Mouse (Mus musculus) forebrain, embryonic 11.5 days (tissue): ENCODE data around the gene Ccp110. TPM values are rescaled to one million over a fixed set of nuclear protein-coding genes. Genes with fewer than 3 reads are reported as not detected.
A peak's percentile ranks its signal among the peaks of the same experiment; 100 is the strongest.

ENCODE experiments used
- ATAC-seq: fragments of 200-750 bp; cut with Nextera tagmentation; replicated peaks from 2 replicates; pipeline ENCODE4 v1.8.0; 2017; ENCODE audit warnings: moderate TSS enrichment; ENCODE audit not compliant: low FRiP score
- DNase-seq: peaks from one replicate; pipeline ENCODE4 v3.0.0-alpha.2; 2017; ENCODE audit warnings: low spot score
- H3K27ac ChIP-seq: fragments of 300-500 bp; sonication (generic); 2 replicates; pipeline ENCODE4 v1.5.1; 2014; ENCODE audit warnings: low read depth, low read length
- H3K27me3 ChIP-seq: fragments of 300-500 bp; sonication (generic); 2 replicates; pipeline ENCODE4 v1.6.1; 2014; ENCODE audit warnings: mild to moderate bottlenecking, low read length, mixed read lengths; ENCODE audit not compliant: control insufficient read depth, insufficient read depth
- H3K36me3 ChIP-seq: fragments of 300-500 bp; sonication (generic); 2 replicates; pipeline ENCODE4 v1.6.1; 2014; ENCODE audit warnings: mild to moderate bottlenecking, low read length, moderate library complexity, mixed read lengths; ENCODE audit not compliant: control insufficient read depth, insufficient read depth
- H3K4me1 ChIP-seq: fragments of 300-500 bp; sonication (generic); replicated peaks from 2 replicates; pipeline ENCODE4 v1.6.1; 2014; ENCODE audit warnings: low read length, mixed read lengths; ENCODE audit not compliant: control insufficient read depth, insufficient read depth
- H3K4me2 ChIP-seq: fragments of 300-500 bp; sonication (generic); 2 replicates; pipeline ENCODE4 v1.6.1; 2014; ENCODE audit warnings: low read depth, mild to moderate bottlenecking, low read length, moderate library complexity, mixed read lengths; ENCODE audit not compliant: severe bottlenecking
- H3K4me3 ChIP-seq: fragments of 300-500 bp; sonication (generic); 2 replicates; pipeline ENCODE4 v1.5.1; 2014; ENCODE audit warnings: low read depth, low read length
- H3K9ac ChIP-seq: fragments of 300-500 bp; sonication (generic); 2 replicates; pipeline ENCODE4 v1.6.1; 2014; ENCODE audit warnings: low read length
- H3K9me3 ChIP-seq: fragments of 300-500 bp; sonication (generic); 2 replicates; pipeline ENCODE4 v1.6.1; 2016; ENCODE audit warnings: low read length, mixed read lengths; ENCODE audit not compliant: control insufficient read depth
- WGBS: fragments of 180-500 bp; shearing (Covaris S2); extraction: QIAGEN DNeasy Blood & Tissue Kit; methylation state at CpG from one replicate; pipeline ENCODE4 v1.1.7; 2014; 5-methylcytosine and 5-hydroxymethylcytosine counted together
- polyA plus RNA-seq: library from polyadenylated mRNA; unstranded; fragments of >200 nt; fragmentation: Nextera tagmentation; extraction: Ambion mirVana; gene quantifications from 2 replicates; pipeline ENCODE4 v1.2.1, GENCODE M21; 2014

The Ccp110 gene
- polyA plus RNA-seq: 26.8 and 28.0 TPM in 2 replicates

GRCm38 (mm10) chr7:118712228-118713173 is at the start of gene Ccp110:
Gene Ccp110, plus strand, starts transcription at chr7:118712552.
- under 1% methylated on average over 48 of the region's 48 CpGs for WGBS
- H3K4me2 ChIP-seq: peak within 1 kb of the TSS; percentile 65
- ATAC-seq: peak; percentile 97

DNA sequence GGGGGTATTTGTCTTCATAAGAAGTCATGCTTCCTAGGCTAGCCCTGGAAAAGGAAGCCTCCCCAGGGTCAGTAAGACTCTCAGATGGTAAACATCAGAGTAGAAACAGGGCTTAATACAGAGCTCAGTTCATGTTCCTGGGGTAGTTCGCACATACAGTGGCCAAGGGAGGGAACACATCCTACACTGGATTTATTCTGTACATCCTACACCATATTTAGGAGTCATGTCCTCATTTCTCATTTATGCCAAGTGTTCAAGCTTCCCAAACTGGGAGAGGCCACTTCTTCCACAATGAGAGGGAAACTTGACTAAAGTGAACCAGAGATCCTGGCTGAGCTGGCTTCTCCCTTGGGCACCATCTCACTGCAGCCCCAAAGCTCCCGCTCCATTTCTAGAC is 44.6 kb upstream of the Ccp110 start:
- Histone ChIP-seq H3K4me3 (no peak overlapping the region), H3K27ac (no peak overlapping the region), H3K9ac (no peak overlapping the region), H3K4me1 (no peaks in the 10 kb centered on the region), H3K4me2 (no peak overlapping the region), H3K36me3 (no peaks in the 10 kb centered on the region), H3K27me3 (no peaks in the 10 kb centered on the region), H3K9me3 (0 out of 2 replicates have a peak, but pooled peaks cover 6% of the 10 kb centered on the region)
- ATAC-seq (no peak), DNase-seq (no peak)
- WGBS: 96% methylated on average over 2 of the region's 2 CpGs

More at GRCm38 (mm10) chr7:118712228-118713173, at the start of gene Ccp110:
- H3K4me1 ChIP-seq: peaks cover 5% of the 10 kb centered on the region; the same call in 1 of the 2 replicates
- no peaks in the 10 kb centered on the region for H3K27me3 ChIP-seq
- H3K9me3 ChIP-seq: no peaks in the 10 kb centered on the region
- no peaks in the 10 kb centered on the region; the same call in 1 of the 2 replicates for H3K36me3 ChIP-seq
- H3K9ac ChIP-seq: peak within 1 kb of the TSS; percentile 83
- H3K27ac ChIP-seq: 0 out of 2 replicates have a peak within 1 kb of the TSS, but pooled peaks have one; percentile 31
- peak within 1 kb of the TSS; percentile 85 for H3K4me3 ChIP-seq
- DNase-seq: peak; percentile 94

- H3K36me3 ChIP-seq: no peaks in the 10 kb centered on the region
- WGBS: 70% methylated on average over 4 of the region's 4 CpGs
- ATAC-seq: no peak
- no peaks in the 10 kb centered on the region for H3K27me3 ChIP-seq
- no peaks in the 10 kb centered on the region for H3K9me3 ChIP-seq
- no peak overlapping the region for H3K9ac ChIP-seq
- H3K27ac ChIP-seq: no peak overlapping the region
- no peak overlapping the region for H3K4me3 ChIP-seq
- no peak overlapping the region for H3K4me2 ChIP-seq
- no peaks in the 10 kb centered on the region for H3K4me1 ChIP-seq
- DNase-seq: no peak
Measured at GRCm38 (mm10) chr7:118670142-118670541, 42.2 kb upstream of the Ccp110 start.

- no peak overlapping the region for H3K4me3 ChIP-seq
- H3K27ac ChIP-seq: no peak overlapping the region
- no peaks in the 10 kb centered on the region for H3K36me3 ChIP-seq
- no peaks in the 10 kb centered on the region for H3K4me1 ChIP-seq
- H3K27me3 ChIP-seq: no peaks in the 10 kb centered on the region
- WGBS: 86% methylated on average over 4 of the region's 4 CpGs
- no peak overlapping the region for H3K4me2 ChIP-seq
- H3K9me3 ChIP-seq: no peaks in the 10 kb centered on the region
- DNase-seq: no peak
- H3K9ac ChIP-seq: no peak overlapping the region
- no peak for ATAC-seq
Measured at GRCm38 (mm10) chr7:118676826-118677225, 35.5 kb upstream of the Ccp110 start.

DNA sequence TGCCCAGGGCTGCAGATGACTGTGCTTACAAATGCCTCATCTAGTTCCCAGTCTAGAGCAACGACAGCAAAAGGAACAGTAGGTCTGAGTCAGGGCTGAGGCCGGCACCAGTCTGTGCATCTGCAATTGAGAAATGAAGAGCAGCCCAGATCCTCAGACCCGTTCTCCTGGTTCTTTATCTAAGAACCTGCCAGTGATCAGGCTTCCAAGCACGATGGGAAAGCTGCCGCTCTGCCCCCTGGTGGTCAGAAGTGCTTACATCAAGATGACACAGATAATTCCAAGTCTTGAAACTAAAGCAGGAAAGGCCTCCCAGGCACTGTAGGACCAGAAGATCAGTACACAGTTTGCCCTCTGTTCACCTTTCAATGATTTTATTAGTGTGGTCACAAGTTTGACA is 24.2 kb upstream of the Ccp110 start:
- H3K4me3 ChIP-seq: no peak overlapping the region
- ATAC-seq (peak; percentile 42; the same call in 1 of the 2 replicates), DNase-seq (peak; percentile 90)
- H3K36me3 ChIP-seq: peaks cover 7% of the 10 kb centered on the region; the same call in 1 of the 2 replicates
- no peaks in the 10 kb centered on the region for H3K9me3 ChIP-seq
- H3K4me1 ChIP-seq: no peaks in the 10 kb centered on the region
- no peak overlapping the region for H3K27ac ChIP-seq
- H3K4me2 ChIP-seq: no peak overlapping the region
- H3K9ac ChIP-seq: no peak overlapping the region
- no peaks in the 10 kb centered on the region for H3K27me3 ChIP-seq
- 26% methylated on average over 5 of the region's 5 CpGs for WGBS

GRCm38 (mm10) chr7:118689088-118689487 is 23.3 kb upstream of the Ccp110 start:
- Histone ChIP-seq H3K4me2 (no peak overlapping the region), H3K27ac (no peak overlapping the region), H3K4me1 (no peaks in the 10 kb centered on the region), H3K4me3 (no peak overlapping the region), H3K9me3 (no peaks in the 10 kb centered on the region), H3K27me3 (no peaks in the 10 kb centered on the region), H3K36me3 (peaks cover 7% of the 10 kb centered on the region; the same call in 1 of the 2 replicates), H3K9ac (no peak overlapping the region)
- no peak for DNase-seq
- ATAC-seq: no peak
- WGBS: 91% methylated on average over 7 of the region's 7 CpGs

DNA sequence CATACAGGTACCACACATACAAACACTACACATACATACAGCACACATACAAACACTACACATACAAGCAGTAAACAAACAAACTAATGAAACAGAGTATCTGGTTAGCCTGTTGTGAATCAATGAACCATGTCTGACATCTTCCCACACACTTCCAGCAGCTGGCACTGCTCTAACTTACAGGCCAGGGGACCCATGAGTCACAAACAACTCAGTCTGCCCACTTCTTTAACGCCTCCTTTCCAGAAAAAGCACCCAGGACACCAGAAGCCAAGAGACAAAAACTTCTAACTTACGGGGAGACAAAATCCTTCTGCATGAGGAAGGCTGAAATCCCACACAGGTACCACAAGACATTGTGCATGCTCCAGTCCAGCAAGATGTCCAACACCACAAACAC is 21.1 kb upstream of the Ccp110 start:
- H3K36me3 ChIP-seq: peaks cover 9% of the 10 kb centered on the region
- no peak overlapping the region for H3K4me2 ChIP-seq

GRCm38 (mm10) chr7:118696146-118696545 is 16.2 kb upstream of the Ccp110 start:
- Histone ChIP-seq H3K4me3 (no peak overlapping the region), H3K9ac (no peak overlapping the region), H3K4me2 (no peak overlapping the region), H3K27ac (no peak overlapping the region), H3K9me3 (no peaks in the 10 kb centered on the region), H3K36me3 (peaks cover 2% of the 10 kb centered on the region), H3K4me1 (no peaks in the 10 kb centered on the region), H3K27me3 (no peaks in the 10 kb centered on the region)
- 95% methylated on average over 6 of the region's 6 CpGs for WGBS
- DNase-seq (no peak), ATAC-seq (no peak)

More for the DNA sequence above, 21.1 kb upstream of the Ccp110 start:
- Histone ChIP-seq H3K9ac (no peak overlapping the region), H3K27ac (no peak overlapping the region), H3K27me3 (no peaks in the 10 kb centered on the region), H3K4me3 (no peak overlapping the region), H3K4me1 (no peaks in the 10 kb centered on the region), H3K9me3 (no peaks in the 10 kb centered on the region)
- ATAC-seq (no peak), DNase-seq (no peak)
- WGBS: 92% methylated on average over 2 of the region's 2 CpGs
